Mouse (Mus musculus) liver, adult 2 months (tissue): ENCODE measurements around the gene Ficd.

Experiments
- CTCF ChIP-seq: fragments of 200-500 bp; IDR thresholded peaks from 2 replicates; pipeline ENCODE4 v1.5.1; 2011; ENCODE audit warnings: low read depth, low read length, control low read depth
- POLR2A ChIP-seq: fragments of 200-500 bp; IDR thresholded peaks from 2 replicates; pipeline ENCODE4 v1.6.1; 2011; ENCODE audit warnings: low read length, control low read depth; ENCODE audit not compliant: insufficient read depth; ENCODE audit errors: extremely low read depth

DNA sequence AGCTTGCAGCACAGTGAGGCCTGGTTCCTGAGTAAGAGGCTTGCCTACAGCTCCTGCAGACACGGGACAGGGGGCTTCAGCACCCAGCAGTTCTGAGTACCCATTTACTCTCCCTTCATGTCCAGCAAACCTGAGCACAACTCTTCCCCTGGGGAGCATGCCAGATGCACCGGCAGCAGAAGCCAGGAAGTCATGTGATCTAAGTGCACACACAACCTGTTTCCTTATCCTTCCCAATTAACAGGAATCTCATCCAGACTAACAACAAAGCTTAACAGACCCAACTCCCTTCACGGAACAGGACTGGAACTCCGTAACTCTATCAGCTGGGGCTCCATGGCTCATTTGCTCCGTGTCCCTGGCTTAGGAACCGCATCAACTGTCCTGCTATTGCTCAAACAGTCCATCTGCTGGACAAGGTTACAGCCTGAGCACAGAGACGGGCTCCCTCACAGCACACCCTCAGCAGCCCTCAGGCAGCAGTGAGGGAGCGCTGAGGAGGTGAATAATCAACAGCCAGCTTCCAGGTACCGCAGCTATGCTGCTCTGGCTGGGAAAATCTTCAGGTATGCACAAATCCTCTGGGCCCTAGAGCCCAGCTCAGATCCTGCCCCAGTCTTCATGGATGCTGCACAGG, 16.0 kb downstream of the Ficd start:
- TF ChIP-seq POLR2A (no peak), CTCF (no peak)
